Mouse (Mus musculus): Measurements from ENCODE around the gene Zc3h10. TPM values are rescaled to one million over a fixed set of nuclear protein-coding genes. Genes with fewer than 3 reads are reported as not detected.
"Not testable (repeated sequence)": the region's sequence is repeated elsewhere in the genome, so short reads cannot be mapped to it uniquely, and the experiment has no call there.

Zc3h10 gene
- polyA plus RNA-seq, 1 experiment from 2014 or later, result 18.2 TPM

DNA sequence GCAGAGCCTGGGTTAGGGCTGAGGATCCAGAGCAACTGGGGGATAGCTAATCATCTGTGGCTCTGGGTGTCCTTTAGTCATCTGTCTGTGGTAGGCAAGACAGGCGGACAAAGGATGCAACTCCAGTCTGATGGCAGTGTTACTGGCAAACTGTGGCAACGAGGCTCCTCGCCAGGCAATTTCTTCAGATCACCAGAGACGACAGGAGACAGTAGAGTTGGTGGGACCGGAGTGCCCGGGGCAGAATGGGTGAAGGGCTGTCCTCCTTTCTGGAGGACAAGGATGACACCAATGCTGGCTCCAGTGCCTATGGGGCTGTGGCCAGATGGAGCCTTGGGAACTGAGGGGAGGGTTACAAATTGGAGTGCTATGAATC, 2.1 kb upstream of the Zc3h10 start:
- H3K36me3 ChIP-seq; H3K9ac ChIP-seq; ATAC-seq (ENCODE audit: low FRiP score, low read depth); H3K9me3 ChIP-seq; H3K27me3 ChIP-seq; H3K4me3 ChIP-seq: not testable (repeated sequence)
- H3K4me1 ChIP-seq (replicated peaks), result peaks cover 17% of the 10 kb centered on the region
- WGBS, result 68% methylated on average over 6 of the region's 6 CpGs
- H3K27ac ChIP-seq (replicated peaks), result peak overlapping the region; percentile 97
- peak overlapping the region; percentile 89 for H3K4me2 ChIP-seq

GRCm38 (mm10) chr10:128548947-128549681, 1.5 kb upstream of the Zc3h10 start, which contains the start of gene Rpl41:
TSS of gene Rpl41 (minus strand) at chr10:128549305.
- Histone ChIP-seq H3K36me3 (peaks cover 14% of the 10 kb centered on the region), H3K27ac (replicated peaks) (peak within 1 kb of the TSS; percentile 97), H3K4me1 (replicated peaks) (peaks cover 17% of the 10 kb centered on the region), H3K9ac (peak within 1 kb of the TSS; percentile 65), H3K27me3 (no peaks in the 10 kb centered on the region), H3K9me3 (no peaks in the 10 kb centered on the region), H3K4me3 (peak within 1 kb of the TSS; percentile 64), H3K4me2 (peak within 1 kb of the TSS; percentile 89)
- peak; percentile 91 for ATAC-seq (ENCODE audit: low FRiP score, low read depth)
- under 1% methylated on average over 31 of the region's 31 CpGs for WGBS

- peak overlapping the region; percentile 97 for H3K27ac ChIP-seq (replicated peaks)
- peaks cover 23% of the 10 kb centered on the region for H3K36me3 ChIP-seq
- WGBS, result 0% methylated on average over 26 of the region's 30 CpGs
- not testable (repeated sequence) for H3K27me3 ChIP-seq; H3K9me3 ChIP-seq; ATAC-seq (ENCODE audit: low FRiP score, low read depth)
- H3K4me2 ChIP-seq, result peak overlapping the region; percentile 89
- peaks cover 17% of the 10 kb centered on the region for H3K4me1 ChIP-seq (replicated peaks)
- peak overlapping the region; percentile 64 for H3K4me3 ChIP-seq
- peak overlapping the region; percentile 65 for H3K9ac ChIP-seq
These were observed 647 bp upstream of the Zc3h10 start for GRCm38 (mm10) chr10:128548051-128548791.

DNA sequence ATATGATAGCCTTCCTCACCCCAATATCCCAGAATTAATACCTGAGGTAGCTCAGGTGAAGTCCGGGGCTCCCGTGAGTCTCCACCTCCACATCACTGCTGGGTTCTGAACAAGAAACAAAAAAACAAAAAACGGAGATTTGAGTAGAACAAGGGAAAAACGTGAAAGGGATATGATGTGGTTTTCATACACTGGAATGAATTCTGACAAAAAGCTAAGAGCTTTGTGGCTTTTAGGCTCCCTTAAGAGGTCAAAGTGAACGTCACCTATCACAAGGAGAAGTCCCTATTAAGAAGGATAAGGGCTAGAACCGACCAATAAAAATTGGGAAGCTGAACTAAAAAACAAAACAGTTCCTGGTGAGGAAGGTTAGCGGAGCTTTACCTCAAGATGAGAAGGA, 787 bp downstream of the Zc3h10 start:
- Histone ChIP-seq H3K4me1 (replicated peaks) (peaks cover 17% of the 10 kb centered on the region), H3K27me3 (no peaks in the 10 kb centered on the region), H3K27ac (replicated peaks) (peak overlapping the region; percentile 97), H3K9ac (peak overlapping the region; percentile 61), H3K9me3 (no peaks in the 10 kb centered on the region), H3K36me3 (peaks cover 35% of the 10 kb centered on the region), H3K4me2 (peak overlapping the region; percentile 89), H3K4me3 (peak overlapping the region; percentile 64)
- 21% methylated on average over 7 of the region's 7 CpGs for WGBS
- ATAC-seq (ENCODE audit: low FRiP score, low read depth), result no peak

GRCm38 (mm10) chr10:128546361-128546760, 1.2 kb downstream of the Zc3h10 start:
- H3K4me1 ChIP-seq (replicated peaks), result peaks cover 17% of the 10 kb centered on the region
- no peaks in the 10 kb centered on the region for H3K27me3 ChIP-seq
- H3K4me3 ChIP-seq, result peak overlapping the region; percentile 64
- H3K27ac ChIP-seq (replicated peaks), result peak overlapping the region; percentile 97
- no peak for ATAC-seq (ENCODE audit: low FRiP score, low read depth)
- H3K4me2 ChIP-seq, result peak overlapping the region; percentile 89
- 12% methylated on average over 4 of the region's 4 CpGs for WGBS
- H3K9ac ChIP-seq, result peak overlapping the region; percentile 61
- no peaks in the 10 kb centered on the region for H3K9me3 ChIP-seq
- H3K36me3 ChIP-seq, result peaks cover 35% of the 10 kb centered on the region

DNA sequence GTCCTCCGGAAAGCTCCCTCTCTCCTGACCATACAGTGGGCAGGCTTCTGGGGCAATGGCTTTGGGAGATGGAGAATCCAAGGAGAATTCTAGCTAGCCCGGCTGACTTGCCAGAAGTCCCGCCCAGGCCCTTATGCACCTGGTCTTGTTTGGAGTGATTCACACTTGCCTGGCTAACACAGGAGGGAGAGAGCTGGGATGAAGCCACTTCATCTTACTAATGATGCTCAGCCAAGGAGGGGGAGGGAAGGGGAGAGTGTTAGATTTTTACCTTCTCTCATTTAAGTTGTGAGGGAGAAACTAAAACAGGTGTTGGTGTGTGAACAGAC, 2.0 kb downstream of the Zc3h10 start:
- Histone ChIP-seq H3K4me3 (no peak overlapping the region), H3K36me3 (peaks cover 39% of the 10 kb centered on the region), H3K9me3 (no peaks in the 10 kb centered on the region), H3K4me2 (no peak overlapping the region), H3K27ac (replicated peaks) (no peak overlapping the region), H3K27me3 (no peaks in the 10 kb centered on the region), H3K4me1 (replicated peaks) (peaks cover 17% of the 10 kb centered on the region), H3K9ac (no peak overlapping the region)
- ATAC-seq (ENCODE audit: low FRiP score, low read depth), result no peak
- WGBS, result 87% methylated on average over 3 of the region's 3 CpGs

GRCm38 (mm10) chr10:128544674-128545569, 2.7 kb downstream of the Zc3h10 start:
- Histone ChIP-seq H3K36me3 (peaks cover 39% of the 10 kb centered on the region), H3K27me3 (no peaks in the 10 kb centered on the region), H3K9ac (no peak overlapping the region), H3K9me3 (no peaks in the 10 kb centered on the region), H3K4me1 (replicated peaks) (peaks cover 17% of the 10 kb centered on the region), H3K4me2 (no peak overlapping the region), H3K4me3 (no peak overlapping the region), H3K27ac (replicated peaks) (no peak overlapping the region)
- ATAC-seq (ENCODE audit: low FRiP score, low read depth), result no peak
- 93% methylated on average over 37 of the region's 37 CpGs for WGBS

- no peaks in the 10 kb centered on the region for H3K9me3 ChIP-seq
- H3K9ac ChIP-seq, result no peak overlapping the region
- ATAC-seq (ENCODE audit: low FRiP score, low read depth), result no peak
- peaks cover 39% of the 10 kb centered on the region for H3K36me3 ChIP-seq
- H3K27me3 ChIP-seq, result no peaks in the 10 kb centered on the region
- no peak overlapping the region for H3K27ac ChIP-seq (replicated peaks)
- H3K4me2 ChIP-seq, result no peak overlapping the region
- H3K4me1 ChIP-seq (replicated peaks), result peaks cover 17% of the 10 kb centered on the region
- 97% methylated on average over 15 of the region's 15 CpGs for WGBS
- no peak overlapping the region for H3K4me3 ChIP-seq
These were observed 3.4 kb downstream of the Zc3h10 start for GRCm38 (mm10) chr10:128544151-128544657.

DNA sequence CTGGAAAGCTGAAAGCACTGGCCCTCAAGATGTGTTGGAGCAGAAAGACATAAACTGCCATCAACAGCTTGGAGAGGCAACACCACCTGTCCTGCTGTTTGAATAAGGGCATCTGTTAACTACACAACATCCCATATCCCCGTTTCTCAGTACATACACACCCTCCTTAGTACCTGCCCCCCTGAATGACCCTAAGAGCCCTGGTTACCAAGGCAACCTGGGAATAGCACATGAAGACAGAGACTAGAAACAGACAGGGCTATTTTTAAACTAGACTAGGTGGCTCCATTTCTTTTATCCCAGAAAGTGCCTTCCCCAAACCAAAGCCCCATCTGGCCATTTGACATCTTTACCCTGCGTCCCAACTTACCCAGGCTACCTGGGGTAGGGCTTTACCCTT, 4.5 kb downstream of the Zc3h10 start:
- WGBS, result 73% methylated on average over 2 of the region's 2 CpGs
- H3K9ac ChIP-seq, result no peak overlapping the region
- peaks cover 17% of the 10 kb centered on the region for H3K4me1 ChIP-seq (replicated peaks)
- H3K4me3 ChIP-seq, result no peak overlapping the region
- peaks cover 39% of the 10 kb centered on the region for H3K36me3 ChIP-seq
- ATAC-seq (ENCODE audit: low FRiP score, low read depth), result no peak
- H3K27ac ChIP-seq (replicated peaks), result no peak overlapping the region
- H3K27me3 ChIP-seq, result no peaks in the 10 kb centered on the region
- H3K4me2 ChIP-seq, result no peak overlapping the region
- H3K9me3 ChIP-seq, result no peaks in the 10 kb centered on the region

DNA sequence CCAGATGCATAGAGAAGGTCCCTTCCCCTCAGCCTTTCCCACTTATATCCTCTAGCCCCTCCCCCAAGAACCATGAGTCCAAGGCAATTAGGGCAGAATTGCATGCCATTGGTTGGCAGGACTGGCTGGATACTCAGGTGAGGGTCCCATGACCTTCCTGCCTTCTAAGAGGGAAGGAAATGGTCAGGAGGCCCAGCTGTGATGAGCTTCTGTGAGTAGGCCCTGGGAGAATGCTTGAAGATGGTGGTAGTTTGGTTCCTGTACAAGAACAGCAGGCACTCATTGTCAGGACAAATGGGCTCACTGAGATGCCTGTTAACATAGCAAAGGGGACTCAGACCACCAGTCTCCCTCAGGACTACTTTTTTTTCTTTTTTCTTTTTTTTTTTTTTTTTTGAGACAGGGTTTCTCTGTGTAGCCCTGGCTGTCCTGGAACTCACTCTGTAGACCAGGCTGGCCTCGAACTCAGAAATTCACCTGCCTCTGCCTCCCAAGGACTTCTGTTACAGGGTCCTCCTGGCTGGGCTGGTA, 9.2 kb downstream of the Zc3h10 start:
- 100% methylated on average over 1 of the region's 1 CpGs for WGBS
- no peak for ATAC-seq (ENCODE audit: low FRiP score, low read depth)
- Histone ChIP-seq H3K4me1 (replicated peaks) (no peaks in the 10 kb centered on the region; the same call in 1 of the 2 replicates), H3K4me3 (no peak overlapping the region), H3K4me2 (no peak overlapping the region), H3K27ac (replicated peaks) (no peak overlapping the region), H3K9ac (no peak overlapping the region), H3K27me3 (no peaks in the 10 kb centered on the region), H3K9me3 (no peaks in the 10 kb centered on the region), H3K36me3 (peaks cover 17% of the 10 kb centered on the region; the same call in 1 of the 2 replicates)

GRCm38 (mm10) chr10:128536266-128536940, 11.2 kb downstream of the Zc3h10 start:
- Histone ChIP-seq H3K9me3 (no peaks in the 10 kb centered on the region), H3K27ac (replicated peaks) (0 out of 2 replicates have a peak overlapping the region, but pooled peaks have one; percentile 11), H3K4me1 (replicated peaks) (no peaks in the 10 kb centered on the region; the same call in 1 of the 2 replicates), H3K4me2 (peak overlapping the region; percentile 51), H3K4me3 (peak overlapping the region; percentile 20), H3K9ac (no peak overlapping the region), H3K27me3 (no peaks in the 10 kb centered on the region), H3K36me3 (peaks cover 4% of the 10 kb centered on the region; the same call in 1 of the 2 replicates)
- 18% methylated on average over 18 of the region's 18 CpGs for WGBS
- peak; percentile 82 for ATAC-seq (ENCODE audit: low FRiP score, low read depth)
